Mouse (Mus musculus): ENCODE data around the gene Chd2.

DNA sequence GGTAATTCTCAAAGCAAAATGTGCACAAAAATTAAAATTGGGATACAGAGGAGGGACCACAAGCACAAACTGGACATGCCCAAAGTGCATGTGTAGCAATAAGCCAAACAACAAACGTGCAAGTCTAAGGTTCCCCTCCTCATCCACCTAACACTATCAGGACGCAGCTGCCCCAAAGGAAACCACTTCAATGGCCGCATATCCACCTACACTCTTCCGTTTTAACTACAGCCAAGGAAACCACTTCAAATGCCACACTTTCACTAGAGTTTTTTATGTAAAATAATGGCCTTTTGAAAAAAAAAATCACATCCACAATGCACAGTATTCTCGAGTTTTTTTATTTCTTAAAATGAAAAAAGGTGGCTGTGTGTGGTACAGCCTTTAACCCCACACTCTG, 10.8 kb downstream of the Chd2 start:
- TF ChIP-seq CTCF (IDR thresholded peaks at IDR 0.05; ENCODE audit: borderline replicate concordance, insufficient read depth, low read length) (no peak), POLR2A (IDR thresholded peaks at IDR 0.05; ENCODE audit: low read depth, low read length) (no peak)

Data from embryonic fibroblast, embryonic 13.5 days (primary cell).